Mouse (Mus musculus) E14TG2a.4 (cell line): Measurements from ENCODE around the gene Coro2b.

Experiments
- CTCF ChIP-seq: conservative IDR thresholded peaks from 2 replicates; pipeline ENCODE4 v1.5.1; 2014; ENCODE audit warnings: low read length
- NANOG ChIP-seq: IDR thresholded peaks from 2 replicates; pipeline ENCODE4 v1.6.1; 2014; ENCODE audit warnings: borderline replicate concordance, low read length, mixed read lengths
- POU5F1 ChIP-seq: IDR thresholded peaks from 2 replicates; pipeline ENCODE4 v1.6.1; 2014; ENCODE audit warnings: low read length, borderline replicate concordance

DNA sequence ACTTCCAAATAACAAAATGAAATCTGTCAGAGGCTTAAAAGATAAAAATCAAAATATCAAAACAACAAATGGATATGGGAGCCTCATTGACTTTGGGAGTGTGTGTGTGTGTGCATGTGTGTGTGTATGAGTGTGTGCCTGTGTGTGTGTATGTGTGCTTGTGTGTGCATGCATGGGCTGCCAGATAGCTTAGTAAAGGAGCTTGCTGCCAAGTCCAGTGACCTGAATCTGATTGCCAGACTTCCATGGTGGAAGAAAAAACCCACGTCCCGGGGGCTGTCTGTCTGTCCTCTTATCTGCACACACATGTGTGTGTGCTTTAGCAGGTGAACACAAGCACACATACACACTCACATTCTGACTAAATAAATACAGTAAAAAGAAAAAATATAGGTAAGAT lies 143.3 kb downstream of the Coro2b start:
- no peak for TF ChIP-seq CTCF
- no peak for TF ChIP-seq POU5F1
- no peak for TF ChIP-seq NANOG
